Mouse (Mus musculus) spleen, adult 2 months (tissue): ENCODE measurements around the gene Gpr135. TPM values are rescaled to one million over a fixed set of nuclear protein-coding genes. Genes with fewer than 3 reads are reported as not detected.

Experiments
- DNase-seq, 2 experiments: peaks; one replicate each; pipeline versions ENCODE4 v3.0.0 to v3.0.0-alpha.2; 2012 to 2021; ENCODE audit warnings: low spot score in 2 of 2, low read depth in 1 of 2
- H3K27ac ChIP-seq: fragments of 200-500 bp; 2 replicates; pipeline ENCODE4 v1.5.1; 2012; ENCODE audit warnings: low read length, inconsistent platforms; ENCODE audit not compliant: insufficient read depth
- H3K27me3 ChIP-seq: fragments of 200-500 bp; 2 replicates; pipeline ENCODE4 v1.6.1; 2012; ENCODE audit warnings: mild to moderate bottlenecking, moderate library complexity, low read length, inconsistent platforms; ENCODE audit not compliant: control insufficient read depth, insufficient read depth
- H3K36me3 ChIP-seq: fragments of 200-500 bp; 2 replicates; pipeline ENCODE4 v1.6.1; 2012; ENCODE audit warnings: mild to moderate bottlenecking, low read length, inconsistent platforms; ENCODE audit not compliant: control insufficient read depth, insufficient read depth
- H3K4me1 ChIP-seq: fragments of 200-500 bp; 2 replicates; pipeline ENCODE4 v1.6.1; 2011; ENCODE audit warnings: inconsistent platforms; ENCODE audit not compliant: control insufficient read depth, insufficient read depth, insufficient read length
- H3K4me3 ChIP-seq: fragments of 200-500 bp; 2 replicates; pipeline ENCODE4 v1.5.1; 2011; ENCODE audit warnings: mild to moderate bottlenecking, inconsistent platforms; ENCODE audit not compliant: insufficient read depth, insufficient read length; ENCODE audit errors: extremely low read depth
- CTCF ChIP-seq: fragments of 200-500 bp; IDR thresholded peaks from 2 replicates; pipeline ENCODE4 v1.5.1; 2011; ENCODE audit warnings: mild to moderate bottlenecking, inconsistent platforms; ENCODE audit not compliant: insufficient read depth, insufficient read length, insufficient replicate concordance; ENCODE audit errors: extremely low read depth
- POLR2A ChIP-seq: fragments of 200-500 bp; IDR thresholded peaks from 2 replicates; pipeline ENCODE4 v1.6.1; 2011; ENCODE audit warnings: low read depth, low read length, inconsistent platforms
- WGBS: fragments of 180-500 bp; shearing (Covaris S2); methylation state at CpG from one replicate; pipeline ENCODE4 v1.1.7; 2018; 5-methylcytosine and 5-hydroxymethylcytosine counted together
- polyA plus RNA-seq: library from polyadenylated mRNA; depleted of rRNA; stranded (reverse); fragments of >200 nt; gene quantifications from 2 replicates; pipeline ENCODE4 v1.2.3, GENCODE M21; 2012

Gpr135 gene
- polyA plus RNA-seq, 1 experiment: 0.30 TPM

GRCm38 (mm10) chr12:72037049-72037448 is 33.9 kb downstream of the Gpr135 start:
- no peaks in the 10 kb centered on the region for H3K36me3 ChIP-seq
- DNase-seq: no peak
- no peak overlapping the region for H3K27ac ChIP-seq
- 80% methylated on average over 6 of the region's 6 CpGs for WGBS
- no peak overlapping the region for H3K4me3 ChIP-seq
- no peaks in the 10 kb centered on the region for H3K4me1 ChIP-seq
- no peak for TF ChIP-seq POLR2A
- TF ChIP-seq CTCF: no peak
- H3K27me3 ChIP-seq: no peaks in the 10 kb centered on the region

GRCm38 (mm10) chr12:72036097-72036661 is 34.7 kb downstream of the Gpr135 start:
- Histone ChIP-seq H3K4me1 (no peaks in the 10 kb centered on the region), H3K27me3 (no peaks in the 10 kb centered on the region), H3K4me3 (no peak overlapping the region), H3K36me3 (no peaks in the 10 kb centered on the region), H3K27ac (no peak overlapping the region)
- TF ChIP-seq CTCF (no peak), POLR2A (no peak)
- DNase-seq: no peak
- 86% methylated on average over 9 of the region's 9 CpGs for WGBS

- WGBS: 88% methylated on average over 6 of the region's 6 CpGs
- no peaks in the 10 kb centered on the region for H3K36me3 ChIP-seq
- H3K4me1 ChIP-seq: no peaks in the 10 kb centered on the region
- no peaks in the 10 kb centered on the region for H3K27me3 ChIP-seq
- DNase-seq: no peak
- TF ChIP-seq POLR2A (no peak), CTCF (no peak)
- H3K27ac ChIP-seq: no peak overlapping the region
- no peak overlapping the region for H3K4me3 ChIP-seq
Measured at GRCm38 (mm10) chr12:72031794-72032193, 39.1 kb downstream of the Gpr135 start.

GRCm38 (mm10) chr12:72031171-72031570 is 39.8 kb downstream of the Gpr135 start:
- H3K27ac ChIP-seq: no peak overlapping the region
- TF ChIP-seq CTCF (no peak), POLR2A (no peak)
- 92% methylated on average over 5 of the region's 5 CpGs for WGBS
- no peaks in the 10 kb centered on the region for H3K27me3 ChIP-seq
- H3K4me3 ChIP-seq: no peak overlapping the region
- no peaks in the 10 kb centered on the region for H3K4me1 ChIP-seq
- DNase-seq: no peak
- no peaks in the 10 kb centered on the region for H3K36me3 ChIP-seq

GRCm38 (mm10) chr12:72025275-72025795 is 45.6 kb downstream of the Gpr135 start:
- no peak for DNase-seq
- H3K27ac ChIP-seq: no peak overlapping the region
- TF ChIP-seq CTCF (no peak), POLR2A (no peak)
- no peaks in the 10 kb centered on the region for H3K27me3 ChIP-seq
- no peak overlapping the region for H3K4me3 ChIP-seq
- no peaks in the 10 kb centered on the region for H3K4me1 ChIP-seq
- 88% methylated on average over 6 of the region's 6 CpGs for WGBS
- H3K36me3 ChIP-seq: no peaks in the 10 kb centered on the region

- TF ChIP-seq CTCF (no peak), POLR2A (no peak)
- DNase-seq: no peak
- H3K36me3 ChIP-seq: no peaks in the 10 kb centered on the region
- H3K4me3 ChIP-seq: no peak overlapping the region
- no peaks in the 10 kb centered on the region for H3K27me3 ChIP-seq
- 90% methylated on average over 5 of the region's 5 CpGs for WGBS
- H3K27ac ChIP-seq: no peak overlapping the region
- H3K4me1 ChIP-seq: no peaks in the 10 kb centered on the region
Measured at GRCm38 (mm10) chr12:72023572-72023971, 47.4 kb downstream of the Gpr135 start.

- H3K36me3 ChIP-seq: no peaks in the 10 kb centered on the region
- H3K4me3 ChIP-seq: no peak overlapping the region
- no peaks in the 10 kb centered on the region for H3K4me1 ChIP-seq
- DNase-seq: no peak
- H3K27ac ChIP-seq: no peak overlapping the region
- 89% methylated on average over 3 of the region's 3 CpGs for WGBS
- H3K27me3 ChIP-seq: no peaks in the 10 kb centered on the region
- TF ChIP-seq POLR2A (no peak), CTCF (no peak)
Measured at GRCm38 (mm10) chr12:72022790-72023189, 48.1 kb downstream of the Gpr135 start.
